Mouse (Mus musculus) neural tube, embryonic 11.5 days (tissue): ENCODE measurements around the gene Cdk8. TPM values are rescaled to one million over a fixed set of nuclear protein-coding genes. Genes with fewer than 3 reads are reported as not detected.

Experiments
- ATAC-seq: fragments of 200-750 bp; cut with Nextera tagmentation; 2 replicates; pipeline ENCODE4 v1.8.0; 2017; ENCODE audit warnings: moderate number of reproducible peaks, mild to moderate bottlenecking, moderate TSS enrichment, moderate library complexity; ENCODE audit not compliant: insufficient read depth, low FRiP score, low TSS enrichment
- DNase-seq: peaks from one replicate; pipeline ENCODE4 v3.0.0-alpha.2; 2015; ENCODE audit warnings: low spot score
- H3K27ac ChIP-seq: fragments of 300-500 bp; sonication (generic); 2 replicates; pipeline ENCODE4 v1.5.1; 2014; ENCODE audit warnings: low read depth, mild to moderate bottlenecking, low read length
- H3K27me3 ChIP-seq: fragments of 300-500 bp; sonication (generic); 2 replicates; pipeline ENCODE4 v1.6.1; 2014; ENCODE audit warnings: mild to moderate bottlenecking, low read length, mixed read lengths; ENCODE audit not compliant: control insufficient read depth, insufficient read depth
- H3K36me3 ChIP-seq: fragments of 300-500 bp; sonication (generic); 2 replicates; pipeline ENCODE4 v1.6.1; 2014; ENCODE audit warnings: mild to moderate bottlenecking, low read length, moderate library complexity, mixed read lengths; ENCODE audit not compliant: control insufficient read depth, insufficient read depth
- H3K4me1 ChIP-seq: fragments of 300-500 bp; sonication (generic); 2 replicates; pipeline ENCODE4 v1.6.1; 2014; ENCODE audit warnings: low read length, mixed read lengths; ENCODE audit not compliant: control insufficient read depth, insufficient read depth
- H3K4me2 ChIP-seq: fragments of 300-500 bp; sonication (generic); 2 replicates; pipeline ENCODE4 v1.6.1; 2014; ENCODE audit warnings: low read depth, mild to moderate bottlenecking, moderate library complexity
- H3K4me3 ChIP-seq: fragments of 300-500 bp; sonication (generic); 2 replicates; pipeline ENCODE4 v1.5.1; 2014; ENCODE audit warnings: low read depth, low read length
- H3K9ac ChIP-seq: fragments of 300-500 bp; sonication (generic); 2 replicates; pipeline ENCODE4 v1.6.1; 2014; ENCODE audit warnings: mild to moderate bottlenecking, low read length
- H3K9me3 ChIP-seq: fragments of 300-500 bp; sonication (generic); 2 replicates; pipeline ENCODE4 v1.6.1; 2016; ENCODE audit warnings: low read length; ENCODE audit not compliant: control insufficient read depth
- WGBS: fragments of 180-500 bp; shearing (Covaris S2); extraction: QIAGEN DNeasy Blood & Tissue Kit; methylation state at CpG from one replicate; pipeline ENCODE4 v1.1.7; 2014; 5-methylcytosine and 5-hydroxymethylcytosine counted together
- polyA plus RNA-seq: library from polyadenylated mRNA; unstranded; fragments of >200 nt; fragmentation: Nextera tagmentation; extraction: Ambion mirVana; gene quantifications from 2 replicates; pipeline ENCODE4 v1.2.1, GENCODE M21; 2014

The Cdk8 gene
- polyA plus RNA-seq, 1 experiment from 2014 or later, result 36.0 TPM

DNA sequence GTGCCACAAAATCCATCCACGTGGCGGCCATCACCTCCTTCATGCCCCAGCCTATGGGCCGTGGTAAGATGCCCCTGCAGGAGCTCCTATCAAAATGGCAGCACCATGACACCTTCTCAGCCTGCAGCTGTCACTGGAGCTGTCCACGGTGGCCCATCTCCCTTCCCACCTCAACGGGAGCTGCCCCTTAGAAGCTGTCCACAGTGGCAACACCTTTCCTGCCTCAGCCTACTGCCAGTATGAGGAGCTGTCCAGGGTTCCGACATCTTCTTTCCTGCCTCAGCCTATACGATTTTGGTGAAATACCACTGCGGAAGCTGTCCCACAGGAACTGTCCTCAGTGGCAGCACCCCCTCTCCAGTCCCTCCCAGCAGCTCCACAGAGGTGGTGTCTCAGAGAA, 3.5 kb upstream of the Cdk8 start:
- no peak overlapping the region for H3K4me2 ChIP-seq
- H3K27ac ChIP-seq, result no peak overlapping the region
- H3K27me3 ChIP-seq, result no peaks in the 10 kb centered on the region
- H3K4me1 ChIP-seq, result 0 out of 2 replicates have a peak, but pooled peaks cover 2% of the 10 kb centered on the region
- H3K9ac ChIP-seq, result no peak overlapping the region
- 88% methylated on average over 8 of the region's 8 CpGs for WGBS
- H3K9me3 ChIP-seq, result no peaks in the 10 kb centered on the region
- no peaks in the 10 kb centered on the region for H3K36me3 ChIP-seq
- no peak overlapping the region for H3K4me3 ChIP-seq
- DNase-seq, result no peak
- ATAC-seq, result no peak

GRCm38 (mm10) chr5:146229869-146230650, 970 bp upstream of the Cdk8 start:
- Histone ChIP-seq H3K9me3 (no peaks in the 10 kb centered on the region), H3K9ac (peak overlapping the region; percentile 83), H3K4me3 (peak overlapping the region; percentile 89), H3K27ac (peak overlapping the region; percentile 95; the same call in 1 of the 2 replicates), H3K27me3 (no peaks in the 10 kb centered on the region), H3K4me1 (peaks cover 5% of the 10 kb centered on the region; the same call in 1 of the 2 replicates), H3K36me3 (no peaks in the 10 kb centered on the region), H3K4me2 (peak overlapping the region; percentile 54)
- no peak for DNase-seq
- 68% methylated on average over 15 of the region's 17 CpGs for WGBS
- ATAC-seq, result no peak

DNA sequence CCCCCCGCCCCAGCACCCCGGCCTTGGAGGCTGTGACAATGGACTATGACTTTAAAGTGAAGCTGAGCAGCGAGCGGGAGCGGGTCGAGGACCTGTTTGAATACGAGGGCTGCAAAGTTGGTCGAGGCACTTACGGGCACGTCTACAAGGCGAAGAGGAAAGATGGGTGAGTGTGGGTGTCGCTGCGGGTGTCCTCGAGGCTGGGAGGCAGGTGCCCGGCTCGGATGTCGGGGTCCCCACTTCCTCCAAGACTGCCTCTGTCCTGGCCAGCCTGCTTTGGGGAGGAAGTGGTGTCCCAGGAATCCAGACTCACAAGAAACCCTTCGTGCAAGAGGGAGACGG, 596 bp downstream of the Cdk8 start:
- Histone ChIP-seq H3K4me3 (peak overlapping the region; percentile 89), H3K4me2 (peak overlapping the region; percentile 54), H3K36me3 (no peaks in the 10 kb centered on the region), H3K9me3 (no peaks in the 10 kb centered on the region), H3K27me3 (no peaks in the 10 kb centered on the region), H3K27ac (peak overlapping the region; percentile 95), H3K9ac (peak overlapping the region; percentile 83), H3K4me1 (peaks cover 5% of the 10 kb centered on the region; the same call in 1 of the 2 replicates)
- under 1% methylated on average over 19 of the region's 19 CpGs for WGBS
- DNase-seq (no peak), ATAC-seq (peak; percentile 27)

DNA sequence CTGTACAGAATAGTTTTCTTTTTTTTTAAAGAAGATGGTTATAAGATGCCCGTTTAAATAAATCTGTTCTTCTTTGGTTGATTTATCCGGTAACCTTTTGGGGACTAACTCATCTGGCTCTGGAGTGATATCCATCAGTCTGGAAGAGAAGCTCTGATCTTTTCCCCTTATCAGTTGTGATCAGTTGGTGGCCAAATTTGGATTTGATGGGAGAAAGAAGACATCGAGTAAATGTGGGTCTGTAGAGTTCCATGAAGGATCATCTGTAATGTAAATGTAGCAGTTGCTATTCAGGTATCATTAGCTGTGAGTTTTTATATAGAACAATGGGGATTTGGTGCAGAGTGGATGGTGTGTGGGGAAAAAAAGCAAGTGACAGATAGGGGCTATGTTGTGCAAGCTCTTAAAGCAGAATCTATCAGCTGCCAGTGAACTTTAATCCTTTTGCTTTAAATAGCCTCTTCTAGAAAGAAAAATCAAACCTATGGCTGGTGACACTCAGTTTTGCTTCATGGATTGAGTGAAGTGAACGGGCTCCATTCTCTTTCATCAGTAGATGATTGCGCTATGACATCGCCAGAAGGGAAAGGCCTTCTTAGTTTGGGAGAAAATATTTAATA, 1.1 kb downstream of the Cdk8 start:
- H3K4me2 ChIP-seq, result peak overlapping the region; percentile 54
- peaks cover 5% of the 10 kb centered on the region; the same call in 1 of the 2 replicates for H3K4me1 ChIP-seq
- H3K9me3 ChIP-seq, result no peaks in the 10 kb centered on the region
- WGBS, result 49% methylated on average over 6 of the region's 6 CpGs
- H3K36me3 ChIP-seq, result no peaks in the 10 kb centered on the region
- H3K27me3 ChIP-seq, result no peaks in the 10 kb centered on the region
- ATAC-seq (no peak), DNase-seq (no peak)
- no peak overlapping the region for H3K27ac ChIP-seq
- peak overlapping the region; percentile 89 for H3K4me3 ChIP-seq
- H3K9ac ChIP-seq, result peak overlapping the region; percentile 83

GRCm38 (mm10) chr5:146232816-146233215, 1.8 kb downstream of the Cdk8 start:
- ATAC-seq, result no peak
- H3K4me1 ChIP-seq, result peaks cover 5% of the 10 kb centered on the region; the same call in 1 of the 2 replicates
- peak overlapping the region; percentile 8; the same call in 1 of the 2 replicates for H3K4me3 ChIP-seq
- WGBS, result 80% methylated on average over 11 of the region's 11 CpGs
- DNase-seq, result no peak
- H3K9me3 ChIP-seq, result no peaks in the 10 kb centered on the region
- H3K27me3 ChIP-seq, result no peaks in the 10 kb centered on the region
- H3K27ac ChIP-seq, result no peak overlapping the region
- H3K9ac ChIP-seq, result 0 out of 2 replicates have a peak overlapping the region, but pooled peaks have one; percentile 7
- peak overlapping the region; percentile 54 for H3K4me2 ChIP-seq
- no peaks in the 10 kb centered on the region for H3K36me3 ChIP-seq

GRCm38 (mm10) chr5:146234336-146234735, 3.3 kb downstream of the Cdk8 start:
- no peak overlapping the region for H3K27ac ChIP-seq
- H3K36me3 ChIP-seq, result no peaks in the 10 kb centered on the region
- no peak overlapping the region for H3K4me3 ChIP-seq
- no peak for DNase-seq
- peaks cover 5% of the 10 kb centered on the region; the same call in 1 of the 2 replicates for H3K4me1 ChIP-seq
- H3K4me2 ChIP-seq, result no peak overlapping the region
- H3K9me3 ChIP-seq, result no peaks in the 10 kb centered on the region
- WGBS, result 91% methylated on average over 1 of the region's 1 CpGs
- H3K27me3 ChIP-seq, result no peaks in the 10 kb centered on the region
- H3K9ac ChIP-seq, result no peak overlapping the region
- ATAC-seq, result no peak

GRCm38 (mm10) chr5:146238274-146238673, 7.2 kb downstream of the Cdk8 start:
- DNase-seq, result no peak
- no peak overlapping the region for H3K4me2 ChIP-seq
- H3K4me1 ChIP-seq, result no peaks in the 10 kb centered on the region
- WGBS, result 85% methylated on average over 10 of the region's 10 CpGs
- H3K9ac ChIP-seq, result no peak overlapping the region
- H3K36me3 ChIP-seq, result no peaks in the 10 kb centered on the region
- no peak for ATAC-seq
- H3K9me3 ChIP-seq, result no peaks in the 10 kb centered on the region
- H3K27me3 ChIP-seq, result no peaks in the 10 kb centered on the region
- H3K4me3 ChIP-seq, result no peak overlapping the region
- no peak overlapping the region for H3K27ac ChIP-seq

DNA sequence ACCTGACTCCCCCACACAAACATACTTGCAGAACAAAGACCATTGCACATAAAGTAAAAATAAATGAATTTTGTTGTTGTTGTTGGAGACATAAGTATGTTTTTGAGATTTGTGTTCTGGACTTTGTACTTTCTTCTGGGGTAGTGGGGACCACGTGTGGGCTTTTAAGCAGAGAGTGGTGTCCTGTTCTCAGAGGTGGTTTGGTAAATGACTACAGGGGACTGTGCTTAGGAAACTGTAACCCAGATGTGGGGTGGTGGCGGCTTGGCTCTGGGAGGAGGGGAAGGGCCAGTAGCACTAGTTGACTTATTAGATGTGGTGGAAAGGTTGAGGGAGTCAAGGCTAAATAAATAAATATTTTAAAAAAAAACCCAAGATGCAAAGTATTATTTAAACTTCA, 9.7 kb downstream of the Cdk8 start:
- Histone ChIP-seq H3K9me3 (no peaks in the 10 kb centered on the region), H3K36me3 (no peaks in the 10 kb centered on the region), H3K4me3 (no peak overlapping the region), H3K4me2 (no peak overlapping the region), H3K27me3 (no peaks in the 10 kb centered on the region), H3K4me1 (no peaks in the 10 kb centered on the region), H3K27ac (no peak overlapping the region), H3K9ac (no peak overlapping the region)
- 95% methylated on average over 2 of the region's 2 CpGs for WGBS
- DNase-seq, result no peak
- ATAC-seq, result no peak

DNA sequence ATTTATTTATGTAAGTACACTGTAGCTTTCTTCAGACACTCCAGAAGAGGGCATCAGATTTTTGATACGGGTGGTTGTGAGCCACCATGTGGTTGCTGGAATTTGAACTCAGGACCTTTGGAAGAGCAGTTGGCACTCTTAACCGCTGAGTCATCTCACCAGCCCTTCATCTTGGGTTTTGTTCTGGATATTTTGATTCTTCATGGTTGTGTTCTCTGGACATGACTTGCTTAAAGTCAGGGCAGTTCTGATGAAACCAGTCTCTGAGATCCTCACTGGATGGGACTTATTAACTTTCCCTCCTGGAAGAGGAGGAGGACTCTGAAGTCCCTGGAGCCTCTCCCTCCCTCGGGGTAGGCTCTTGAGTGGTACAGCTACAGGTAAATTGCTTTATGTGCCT, 10.2 kb downstream of the Cdk8 start:
- DNase-seq, result no peak
- H3K9ac ChIP-seq, result no peak overlapping the region
- no peak overlapping the region for H3K27ac ChIP-seq
- no peaks in the 10 kb centered on the region for H3K4me1 ChIP-seq
- H3K4me3 ChIP-seq, result no peak overlapping the region
- H3K27me3 ChIP-seq, result no peaks in the 10 kb centered on the region
- ATAC-seq, result no peak
- WGBS, result 93% methylated on average over 3 of the region's 3 CpGs
- no peaks in the 10 kb centered on the region for H3K36me3 ChIP-seq
- H3K9me3 ChIP-seq, result no peaks in the 10 kb centered on the region
- H3K4me2 ChIP-seq, result no peak overlapping the region
